In the genomic region with DNA sequence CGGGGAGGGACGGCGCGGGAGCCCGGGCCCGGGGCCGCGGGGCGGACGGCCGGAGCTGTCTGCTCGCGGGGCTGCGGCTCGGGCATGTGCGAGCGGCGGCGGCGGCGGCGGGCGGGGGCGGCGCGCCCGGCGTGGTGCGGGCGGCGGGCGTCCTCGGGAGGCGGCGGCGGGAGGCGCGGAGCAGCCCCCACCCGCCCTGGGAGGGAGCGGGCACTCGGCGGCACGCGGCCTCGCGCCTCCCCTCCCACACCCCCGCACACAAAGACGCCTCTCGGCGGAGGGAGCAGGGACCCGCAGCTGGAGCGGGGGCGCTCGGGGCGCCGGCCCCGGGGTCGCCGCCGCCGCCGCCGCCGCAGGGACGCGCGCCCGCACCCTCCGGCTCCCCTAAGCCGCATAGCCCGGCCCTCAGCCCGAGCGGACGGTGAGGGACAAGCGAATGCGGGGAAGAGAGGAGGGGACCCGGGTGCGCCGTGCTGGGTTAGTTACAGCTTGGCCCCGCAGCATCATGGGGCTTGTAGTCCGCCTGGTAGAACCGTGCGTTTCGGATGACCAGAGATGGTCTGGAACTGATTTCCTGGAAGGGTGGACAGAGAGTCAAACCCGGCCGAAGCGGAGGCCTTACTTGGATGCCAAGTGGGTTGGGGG, we compare ENCODE assay signal across 8 mouse cellular contexts. TPM values are rescaled to one million over a fixed set of nuclear protein-coding genes. Genes with fewer than 3 reads are reported as not detected.
DNase-seq lines count a peak whose midpoint lies in the region; ATAC-seq and TF ChIP-seq lines count a peak whose summit lies in the region.

A gene (minus strand): TSS at position 88 of the 645 bp plus-strand sequence.

- peak within 1 kb of the TSS; percentile 86 for H3K4me3 ChIP-seq in intestine, embryonic 16.5 days (ENCODE audit: low read length)
- H3K4me3 ChIP-seq in limb, embryonic 13.5 days = peak within 1 kb of the TSS; percentile 94
- peak within 1 kb of the TSS; percentile 95 for H3K4me3 ChIP-seq in midbrain, embryonic 14.5 days (replicated peaks; ENCODE audit: low read depth, low read length)
- peak within 1 kb of the TSS; percentile 80 for H3K4me3 ChIP-seq in testis, adult 2 months (ENCODE audit: control insufficient read depth, low read depth, low read length)

- H3K9ac ChIP-seq in intestine, embryonic 16.5 days (ENCODE audit: low read depth, low read length) = peak within 1 kb of the TSS; percentile 85
- H3K9ac ChIP-seq in limb, embryonic 13.5 days = peak within 1 kb of the TSS; percentile 88
- peak within 1 kb of the TSS; percentile 98 for H3K9ac ChIP-seq in midbrain, embryonic 14.5 days (replicated peaks; ENCODE audit: low read length)

- under 1% methylated on average over 44 of the region's 87 CpGs for WGBS in intestine, embryonic 16.5 days
- under 1% methylated on average over 40 of the region's 87 CpGs for WGBS in limb, embryonic 13.5 days
- WGBS in midbrain, embryonic 14.5 days = under 1% methylated on average over 48 of the region's 87 CpGs

- peaks cover 52% of the 10 kb centered on the region for H3K4me1 ChIP-seq in intestine, embryonic 16.5 days (ENCODE audit: control insufficient read depth, insufficient read depth, low read length)
- peaks cover 77% of the 10 kb centered on the region for H3K4me1 ChIP-seq in limb, embryonic 13.5 days
- peaks cover 64% of the 10 kb centered on the region for H3K4me1 ChIP-seq in midbrain, embryonic 14.5 days (ENCODE audit: control insufficient read depth, insufficient read depth, low read length)
- peaks cover 34% of the 10 kb centered on the region for H3K4me1 ChIP-seq in testis, adult 2 months (ENCODE audit: control insufficient read depth, insufficient read depth, low read length)

- intact Hi-C loops in gastrocnemius, postnatal 14 days (cut with DNase I; ENCODE audit: low total_unique reads) = no loop called here

- TF ChIP-seq CTCF in testis, adult 2 months (IDR thresholded peaks at IDR 0.05; ENCODE audit: control insufficient read depth, insufficient read depth, insufficient replicate concordance, low read depth, low read length) = no peak

- H3K27me3 ChIP-seq in intestine, embryonic 16.5 days (replicated peaks; ENCODE audit: control insufficient read depth, insufficient read depth, low read length) = no peaks in the 10 kb centered on the region
- no peaks in the 10 kb centered on the region for H3K27me3 ChIP-seq in limb, embryonic 13.5 days
- no peaks in the 10 kb centered on the region for H3K27me3 ChIP-seq in midbrain, embryonic 14.5 days (ENCODE audit: control insufficient read depth, insufficient read depth, low read length)
- H3K27me3 ChIP-seq in testis, adult 2 months (ENCODE audit: control insufficient read depth, insufficient read depth, low read length) = peaks cover 3% of the 10 kb centered on the region; the same call in 1 of the 2 replicates

- ATAC-seq in intestine, embryonic 16.5 days = peak; percentile 41
- peak; percentile 42; the same call in 1 of the 2 replicates for ATAC-seq in limb, embryonic 13.5 days (ENCODE audit: low FRiP score, low read depth)
- ATAC-seq in midbrain, embryonic 14.5 days (ENCODE audit: low FRiP score, low TSS enrichment) = peak; percentile 65

- peak within 1 kb of the TSS; percentile 99 for H3K4me2 ChIP-seq in intestine, embryonic 16.5 days (ENCODE audit: low read depth, low read length)
- peak within 1 kb of the TSS; percentile 96 for H3K4me2 ChIP-seq in limb, embryonic 13.5 days (replicated peaks)
- peak within 1 kb of the TSS; percentile 81 for H3K4me2 ChIP-seq in midbrain, embryonic 14.5 days (ENCODE audit: low read length)

- H3K36me3 ChIP-seq in intestine, embryonic 16.5 days (ENCODE audit: control insufficient read depth, insufficient read depth, low read length) = no peaks in the 10 kb centered on the region
- no peaks in the 10 kb centered on the region for H3K36me3 ChIP-seq in limb, embryonic 13.5 days
- H3K36me3 ChIP-seq in midbrain, embryonic 14.5 days (ENCODE audit: control insufficient read depth, insufficient read depth, low read length) = no peaks in the 10 kb centered on the region
- peaks cover 1% of the 10 kb centered on the region for H3K36me3 ChIP-seq in testis, adult 2 months (ENCODE audit: control insufficient read depth, insufficient read depth, low read length)

- no peak for TF ChIP-seq POLR2A in testis, adult 2 months (IDR thresholded peaks at IDR 0.05; ENCODE audit: control insufficient read depth, low read depth, low read length)

- peak; percentile 80 for DNase-seq in ovary, postnatal 36 days (ENCODE audit: low spot score)
- no peak for DNase-seq in ovary, postnatal 14 days (ENCODE audit: low spot score)
- peak; percentile 89 to 91 for DNase-seq in cerebellum, postnatal 25 days
- peak; percentile 83 for DNase-seq in gastrocnemius, postnatal 14 days
- peak; percentile 92 for DNase-seq in midbrain, embryonic 14.5 days

- no peaks in the 10 kb centered on the region for H3K9me3 ChIP-seq in intestine, embryonic 16.5 days (ENCODE audit: control insufficient read depth, low read length)
- H3K9me3 ChIP-seq in limb, embryonic 13.5 days = no peaks in the 10 kb centered on the region
- H3K9me3 ChIP-seq in midbrain, embryonic 14.5 days (ENCODE audit: control insufficient read depth, low read length) = no peaks in the 10 kb centered on the region

- H3K27ac ChIP-seq in intestine, embryonic 16.5 days (ENCODE audit: low read length) = peak within 1 kb of the TSS; percentile 92; the same call in 1 of the 2 replicates
- no peak within 1 kb of the TSS for H3K27ac ChIP-seq in limb, embryonic 13.5 days
- H3K27ac ChIP-seq in midbrain, embryonic 14.5 days (replicated peaks; ENCODE audit: low read depth, low read length) = peak within 1 kb of the TSS; percentile 93
- no peak within 1 kb of the TSS for H3K27ac ChIP-seq in testis, adult 2 months (ENCODE audit: control insufficient read depth, insufficient read depth, low read depth, low read length)

RNA-seq across cellular contexts. Expression of the gene that starts here (rescaled TPM):
- total RNA-seq in gastrocnemius, postnatal 14 days (2021) = 1 to 10 TPM; 5.7 to 6.3 TPM
- 1.6 and 1.7 TPM in 2 replicates for polyA plus RNA-seq in intestine, embryonic 16.5 days (2015; fragmentation: Nextera tagmentation; extraction: Ambion mirVana)
- polyA plus RNA-seq in limb, embryonic 13.5 days (2015; fragmentation: Nextera tagmentation; extraction: Ambion mirVana) = 10.0 and 10.4 TPM in 2 replicates
- 42.6 and 43.7 TPM in 2 replicates for polyA plus RNA-seq in midbrain, embryonic 14.5 days (2014; fragmentation: Nextera tagmentation; extraction: Ambion mirVana)
- 2.9 and 3.6 TPM in 2 replicates for polyA plus RNA-seq in testis, adult 2 months (2012; rRNA removed)

Comparison
In these comparisons a context has a peak if more than half of its experiments do, and no peak if none do; other contexts are left out.
1. H3K27ac ChIP-seq: peak in intestine, embryonic 16.5 days (single experiment) and midbrain, embryonic 14.5 days (single experiment); none in limb, embryonic 13.5 days (single experiment) and testis, adult 2 months (single experiment).
2. Peak in every context shown above with its lines, with median percentiles within 50 percentile points of each other: ATAC-seq, H3K4me2 ChIP-seq, H3K4me3 ChIP-seq and H3K9ac ChIP-seq.